Mouse (Mus musculus) midbrain, embryonic 13.5 days (tissue): Measurements from ENCODE around the gene Nppc. TPM values are rescaled to one million over a fixed set of nuclear protein-coding genes. Genes with fewer than 3 reads are reported as not detected.

Source experiments
- ATAC-seq: fragments of 200-750 bp; cut with Nextera tagmentation; 2 replicates; pipeline ENCODE4 v1.8.0; 2017; ENCODE audit warnings: mild to moderate bottlenecking, moderate TSS enrichment, moderate library complexity
- H3K27ac ChIP-seq: fragments of 300-500 bp; sonication (generic); 2 replicates; pipeline ENCODE4 v1.5.1; 2015; ENCODE audit warnings: inconsistent platforms, mild to moderate bottlenecking, moderate library complexity
- H3K27me3 ChIP-seq: fragments of 300-500 bp; sonication (generic); 2 replicates; pipeline ENCODE4 v1.6.1; 2015; ENCODE audit warnings: mild to moderate bottlenecking, inconsistent platforms
- H3K36me3 ChIP-seq: fragments of 300-500 bp; sonication (generic); 2 replicates; pipeline ENCODE4 v1.6.1; 2015; ENCODE audit warnings: mild to moderate bottlenecking, inconsistent platforms
- H3K4me1 ChIP-seq: fragments of 300-500 bp; sonication (generic); replicated peaks from 2 replicates; pipeline ENCODE4 v1.6.1; 2015; ENCODE audit warnings: inconsistent platforms
- H3K4me2 ChIP-seq: fragments of 300-500 bp; sonication (generic); replicated peaks from 2 replicates; pipeline ENCODE4 v1.6.1; 2015; ENCODE audit warnings: moderate library complexity, mild to moderate bottlenecking, inconsistent platforms
- H3K4me3 ChIP-seq: fragments of 300-500 bp; sonication (generic); replicated peaks from 2 replicates; pipeline ENCODE4 v1.5.1; 2015; ENCODE audit warnings: mild to moderate bottlenecking, inconsistent platforms
- H3K9ac ChIP-seq: fragments of 300-500 bp; sonication (generic); replicated peaks from 2 replicates; pipeline ENCODE4 v1.6.1; 2015; ENCODE audit warnings: mild to moderate bottlenecking, inconsistent platforms
- H3K9me3 ChIP-seq: fragments of 300-500 bp; sonication (generic); 2 replicates; pipeline ENCODE4 v1.6.1; 2016; ENCODE audit warnings: mild to moderate bottlenecking, inconsistent platforms
- WGBS: fragments of 180-500 bp; shearing (Covaris S2); methylation state at CpG from one replicate; pipeline ENCODE4 v1.1.7; 2015; 5-methylcytosine and 5-hydroxymethylcytosine counted together
- polyA plus RNA-seq: library from polyadenylated mRNA; unstranded; fragments of >200 nt; fragmentation: Nextera tagmentation; extraction: Ambion mirVana; gene quantifications from 2 replicates; pipeline ENCODE4 v1.2.1, GENCODE M21; 2015

Gene Nppc
- polyA plus RNA-seq, 1 experiment from 2014 or later, result 2.3 TPM

- no peak overlapping the region for H3K9ac ChIP-seq
- no peak overlapping the region for H3K27ac ChIP-seq
- 77% methylated on average over 13 of the region's 13 CpGs for WGBS
- no peaks in the 10 kb centered on the region for H3K27me3 ChIP-seq
- no peaks in the 10 kb centered on the region for H3K36me3 ChIP-seq
- no peak overlapping the region for H3K4me2 ChIP-seq
- H3K4me1 ChIP-seq, result no peaks in the 10 kb centered on the region
- no peaks in the 10 kb centered on the region for H3K9me3 ChIP-seq
- ATAC-seq, result no peak
- no peak overlapping the region for H3K4me3 ChIP-seq
Measured at GRCm38 (mm10) chr1:86643101-86643809, 27.1 kb downstream of the Nppc start.

- Histone ChIP-seq H3K9ac (no peak overlapping the region), H3K36me3 (no peaks in the 10 kb centered on the region), H3K27ac (no peak overlapping the region), H3K9me3 (no peaks in the 10 kb centered on the region), H3K4me1 (peaks cover 8% of the 10 kb centered on the region), H3K4me3 (0 out of 2 replicates have a peak overlapping the region, but pooled peaks have one; percentile 5), H3K27me3 (no peaks in the 10 kb centered on the region), H3K4me2 (peak overlapping the region; percentile 36)
- 52% methylated on average over 6 of the region's 6 CpGs for WGBS
- peak; percentile 92 for ATAC-seq
Measured at GRCm38 (mm10) chr1:86634751-86635359, 35.5 kb downstream of the Nppc start.

DNA sequence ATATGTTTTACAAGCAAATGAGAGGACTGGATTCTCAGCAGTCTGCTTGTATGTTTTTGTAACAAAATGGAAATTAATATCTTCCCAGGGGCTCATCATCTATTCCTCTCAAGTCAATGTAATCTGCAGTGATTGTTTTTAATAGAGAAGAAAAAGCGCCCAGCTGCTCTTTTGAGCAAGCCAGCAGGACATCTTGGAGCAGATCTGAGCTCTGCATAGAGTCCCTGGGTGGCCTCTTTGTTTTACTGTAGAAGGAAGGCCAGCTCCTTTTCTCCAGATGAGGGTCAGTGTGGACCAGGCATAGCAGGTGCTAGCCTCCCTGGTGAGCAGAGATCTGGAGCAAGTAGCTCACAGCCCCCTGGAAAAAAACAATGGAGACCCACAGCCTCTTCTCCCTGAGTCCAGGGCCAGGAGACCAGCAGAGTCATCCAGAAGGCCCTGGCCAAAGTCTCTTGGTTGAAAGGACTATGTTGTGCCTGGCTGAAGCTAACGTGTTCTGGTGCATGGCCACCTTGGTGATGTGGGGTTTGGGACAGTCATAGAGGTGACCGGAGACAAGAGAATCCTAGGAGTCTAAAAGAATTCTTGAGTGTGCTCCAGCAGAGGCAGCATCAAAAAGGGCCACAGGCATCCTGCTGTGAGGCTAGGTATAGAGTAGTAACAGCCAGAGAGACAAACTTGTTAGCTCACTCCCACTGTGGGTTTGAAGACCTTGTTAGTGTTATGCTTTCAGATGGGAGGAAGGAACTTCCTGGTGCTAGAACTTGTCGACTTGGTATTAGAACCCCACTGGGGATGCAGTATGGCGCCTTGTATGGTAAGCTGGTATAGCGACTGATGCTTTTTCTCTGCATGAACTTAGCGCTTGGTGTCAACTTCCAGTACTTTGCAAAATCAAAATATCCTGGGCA, 36.3 kb downstream of the Nppc start:
- Histone ChIP-seq H3K27me3 (no peaks in the 10 kb centered on the region), H3K36me3 (no peaks in the 10 kb centered on the region), H3K4me2 (peak overlapping the region; percentile 36), H3K4me3 (0 out of 2 replicates have a peak overlapping the region, but pooled peaks have one; percentile 5), H3K27ac (peak overlapping the region; percentile 69), H3K9me3 (no peaks in the 10 kb centered on the region), H3K4me1 (peaks cover 8% of the 10 kb centered on the region), H3K9ac (no peak overlapping the region; the same call in 1 of the 2 replicates)
- 44% methylated on average over 7 of the region's 7 CpGs for WGBS
- ATAC-seq, result peak; percentile 77

DNA sequence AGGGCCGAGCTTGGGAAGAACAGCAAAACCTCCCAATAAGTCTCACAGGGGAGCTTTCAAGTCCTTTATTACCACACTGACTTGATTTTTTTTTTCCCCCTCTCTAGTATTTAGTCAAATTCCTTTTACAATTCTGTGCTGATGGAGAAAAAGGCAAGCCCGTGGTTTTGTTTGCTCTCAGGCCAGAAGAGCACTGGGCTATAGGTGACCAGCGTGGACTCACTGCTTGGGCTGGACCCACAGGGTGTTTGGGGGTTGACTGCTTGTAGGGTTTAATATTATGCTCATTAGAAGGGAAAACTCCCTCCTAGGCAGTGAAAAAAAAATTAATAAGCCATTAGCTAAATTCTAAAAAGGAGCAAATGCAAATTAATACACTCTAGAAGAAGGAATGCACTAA, 36.9 kb downstream of the Nppc start:
- peaks cover 8% of the 10 kb centered on the region for H3K4me1 ChIP-seq
- H3K9me3 ChIP-seq, result no peaks in the 10 kb centered on the region
- no peaks in the 10 kb centered on the region for H3K36me3 ChIP-seq
- no peak overlapping the region for H3K9ac ChIP-seq
- no peak overlapping the region for H3K27ac ChIP-seq
- no peak overlapping the region for H3K4me2 ChIP-seq
- no peaks in the 10 kb centered on the region for H3K27me3 ChIP-seq
- H3K4me3 ChIP-seq, result no peak overlapping the region
- no peak for ATAC-seq
- WGBS, result 45% methylated on average over 3 of the region's 3 CpGs

DNA sequence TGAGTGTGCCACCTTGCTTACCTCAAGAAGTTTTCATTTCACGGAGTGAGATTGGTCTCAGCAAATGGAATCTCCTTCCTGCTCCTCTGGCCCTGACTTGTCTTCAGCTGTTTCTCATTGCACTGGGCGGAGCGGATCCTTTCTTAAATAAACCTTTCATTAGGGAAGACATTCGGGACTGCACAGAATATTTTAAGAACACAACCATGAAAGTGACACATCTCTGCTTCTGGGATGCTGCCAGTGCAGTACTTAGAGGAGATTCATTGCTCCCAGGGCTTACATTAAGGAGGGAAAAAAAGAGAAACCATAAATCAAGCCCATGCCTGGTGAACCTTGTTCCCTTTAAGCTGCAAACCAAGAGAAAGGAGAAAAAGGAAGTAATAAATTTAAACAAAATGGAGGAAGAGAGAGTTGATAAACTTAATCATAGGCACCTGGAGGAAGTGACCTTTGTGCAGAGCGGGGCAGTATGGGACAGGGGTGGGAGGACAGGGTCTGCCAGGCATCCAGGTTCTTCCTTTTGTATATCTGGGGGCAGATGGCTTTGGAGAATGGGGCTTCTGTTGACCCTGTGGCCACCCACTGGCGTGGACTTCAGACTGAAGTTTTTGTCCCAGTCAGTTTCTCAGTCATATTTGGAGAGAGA, 37.5 kb downstream of the Nppc start:
- H3K9me3 ChIP-seq, result no peaks in the 10 kb centered on the region
- H3K4me2 ChIP-seq, result no peak overlapping the region
- no peak overlapping the region for H3K27ac ChIP-seq
- H3K4me1 ChIP-seq, result peaks cover 8% of the 10 kb centered on the region
- no peaks in the 10 kb centered on the region for H3K36me3 ChIP-seq
- no peak overlapping the region for H3K9ac ChIP-seq
- no peaks in the 10 kb centered on the region for H3K27me3 ChIP-seq
- ATAC-seq, result no peak
- no peak overlapping the region for H3K4me3 ChIP-seq
- WGBS, result 73% methylated on average over 6 of the region's 6 CpGs

DNA sequence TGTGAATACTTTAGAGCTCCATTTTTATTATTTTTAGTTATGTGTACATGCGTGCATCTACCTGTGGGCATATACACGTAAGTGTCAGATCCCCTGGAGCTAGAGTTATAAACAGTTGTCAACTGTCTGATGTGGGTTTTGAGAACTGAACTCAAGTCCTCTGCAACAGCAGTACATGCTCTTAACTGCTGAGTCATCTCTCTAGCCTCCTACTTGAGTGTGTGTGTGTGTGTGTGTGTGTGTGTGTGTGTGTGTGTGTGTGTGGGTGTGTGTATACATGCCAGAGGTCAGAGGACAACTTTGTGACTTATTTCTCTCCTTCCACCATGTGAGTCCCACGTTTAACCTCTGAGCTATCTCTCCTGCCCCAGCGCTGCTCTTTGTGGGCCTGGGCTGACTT, 39.8 kb downstream of the Nppc start:
- no peak for ATAC-seq
- WGBS, result 81% methylated on average over 4 of the region's 4 CpGs
- Histone ChIP-seq H3K27me3 (no peaks in the 10 kb centered on the region), H3K4me2 (no peak overlapping the region), H3K9ac (no peak overlapping the region), H3K4me1 (peaks cover 8% of the 10 kb centered on the region), H3K36me3 (no peaks in the 10 kb centered on the region), H3K9me3 (no peaks in the 10 kb centered on the region), H3K27ac (no peak overlapping the region), H3K4me3 (no peak overlapping the region)

GRCm38 (mm10) chr1:86629936-86630335, 40.4 kb downstream of the Nppc start:
- 56% methylated on average over 4 of the region's 4 CpGs for WGBS
- Histone ChIP-seq H3K4me3 (no peak overlapping the region), H3K4me1 (peaks cover 8% of the 10 kb centered on the region), H3K27ac (no peak overlapping the region), H3K36me3 (no peaks in the 10 kb centered on the region), H3K27me3 (no peaks in the 10 kb centered on the region), H3K4me2 (no peak overlapping the region), H3K9ac (no peak overlapping the region), H3K9me3 (no peaks in the 10 kb centered on the region)
- no peak for ATAC-seq

GRCm38 (mm10) chr1:86628270-86628669, 42.1 kb downstream of the Nppc start:
- no peak overlapping the region for H3K9ac ChIP-seq
- 94% methylated on average over 3 of the region's 3 CpGs for WGBS
- no peaks in the 10 kb centered on the region for H3K9me3 ChIP-seq
- H3K27me3 ChIP-seq, result no peaks in the 10 kb centered on the region
- H3K4me1 ChIP-seq, result no peaks in the 10 kb centered on the region; the same call in 1 of the 2 replicates
- no peak overlapping the region for H3K27ac ChIP-seq
- no peaks in the 10 kb centered on the region for H3K36me3 ChIP-seq
- no peak for ATAC-seq
- H3K4me2 ChIP-seq, result no peak overlapping the region
- no peak overlapping the region for H3K4me3 ChIP-seq

GRCm38 (mm10) chr1:86623001-86624000, 47.1 kb downstream of the Nppc start:
- no peaks in the 10 kb centered on the region for H3K27me3 ChIP-seq
- H3K9me3 ChIP-seq, result no peaks in the 10 kb centered on the region
- no peak overlapping the region for H3K27ac ChIP-seq
- no peak overlapping the region for H3K4me2 ChIP-seq
- H3K36me3 ChIP-seq, result no peaks in the 10 kb centered on the region
- no peaks in the 10 kb centered on the region for H3K4me1 ChIP-seq
- H3K4me3 ChIP-seq, result no peak overlapping the region
- no peak for ATAC-seq
- no peak overlapping the region for H3K9ac ChIP-seq
- WGBS, result 72% methylated on average over 16 of the region's 16 CpGs

DNA sequence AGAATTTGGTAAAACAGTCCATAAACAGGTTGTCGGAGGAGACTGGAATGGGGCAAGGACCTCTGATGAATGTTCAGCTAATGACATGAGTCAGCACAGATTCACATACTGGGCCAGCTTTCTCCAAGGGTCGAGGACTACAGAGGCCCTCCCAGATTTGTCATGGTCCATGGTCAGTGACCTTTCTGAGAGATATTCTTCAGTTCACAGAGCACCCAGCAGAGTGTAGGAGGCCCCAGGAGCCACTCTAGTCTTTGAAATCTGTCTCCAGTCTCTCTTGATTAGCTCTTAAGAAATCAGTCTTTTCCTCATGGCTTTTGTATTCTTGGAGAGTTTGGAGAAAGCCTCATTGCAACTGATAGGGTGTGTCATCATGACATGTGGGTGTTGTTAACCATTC, 48.1 kb downstream of the Nppc start:
- Histone ChIP-seq H3K4me1 (no peaks in the 10 kb centered on the region), H3K4me3 (no peak overlapping the region), H3K9ac (no peak overlapping the region), H3K27me3 (no peaks in the 10 kb centered on the region), H3K9me3 (no peaks in the 10 kb centered on the region), H3K36me3 (no peaks in the 10 kb centered on the region), H3K27ac (no peak overlapping the region), H3K4me2 (no peak overlapping the region)
- 63% methylated on average over 2 of the region's 2 CpGs for WGBS
- ATAC-seq, result no peak
